Mouse (Mus musculus) stomach, postnatal 0 days (tissue): ENCODE data around the gene Pdk3.

ENCODE experiments used
- CTCF ChIP-seq: IDR thresholded peaks from 2 replicates; pipeline ENCODE4 v1.5.1; 2016; ENCODE audit warnings: antibody characterized with exemption, low read depth, mild to moderate bottlenecking, moderate library complexity
- EP300 ChIP-seq: optimal IDR thresholded peaks from 2 replicates; pipeline ENCODE3; 2016; ENCODE audit warnings: antibody characterized with exemption

DNA sequence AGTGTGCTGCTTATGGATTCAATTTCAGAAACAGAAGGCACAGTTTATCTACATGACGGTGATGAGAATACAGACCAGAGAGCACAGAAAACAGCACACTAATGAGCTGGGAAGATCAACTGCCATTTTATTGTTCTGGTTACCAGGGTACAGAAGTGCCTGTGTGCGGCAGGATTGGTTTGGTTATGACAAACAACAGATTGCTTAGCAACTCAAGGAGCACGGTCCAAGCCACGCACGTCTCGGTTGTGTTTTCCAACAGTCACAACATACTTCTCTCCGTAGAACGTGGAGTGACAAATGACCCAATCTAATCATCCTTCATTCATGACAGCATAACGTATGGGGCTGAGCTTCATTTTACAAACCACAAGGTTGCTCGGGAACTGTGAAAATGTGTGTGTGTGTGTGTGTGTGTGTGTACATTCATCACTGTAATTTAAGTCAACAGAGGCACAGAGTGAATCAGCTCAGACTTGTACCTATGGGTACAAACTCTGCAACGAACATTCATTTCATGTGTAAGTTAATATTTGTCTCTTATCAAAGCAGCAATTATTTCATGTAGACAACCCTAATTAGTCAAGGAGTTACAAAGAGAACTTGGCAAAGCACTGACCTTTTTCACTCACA lies 76.7 kb downstream of the Pdk3 start:
- no peak for TF ChIP-seq CTCF
- TF ChIP-seq EP300 = no peak
